Mouse (Mus musculus) liver, adult 2 months (tissue): ENCODE results near the gene Ralgapa2.

ENCODE experiments used
- CTCF ChIP-seq: fragments of 200-500 bp; IDR thresholded peaks from 2 replicates; pipeline ENCODE4 v1.5.1; 2011; ENCODE audit warnings: low read depth, low read length, control low read depth
- POLR2A ChIP-seq: fragments of 200-500 bp; IDR thresholded peaks from 2 replicates; pipeline ENCODE4 v1.6.1; 2011; ENCODE audit warnings: low read length, control low read depth; ENCODE audit not compliant: insufficient read depth; ENCODE audit errors: extremely low read depth

DNA sequence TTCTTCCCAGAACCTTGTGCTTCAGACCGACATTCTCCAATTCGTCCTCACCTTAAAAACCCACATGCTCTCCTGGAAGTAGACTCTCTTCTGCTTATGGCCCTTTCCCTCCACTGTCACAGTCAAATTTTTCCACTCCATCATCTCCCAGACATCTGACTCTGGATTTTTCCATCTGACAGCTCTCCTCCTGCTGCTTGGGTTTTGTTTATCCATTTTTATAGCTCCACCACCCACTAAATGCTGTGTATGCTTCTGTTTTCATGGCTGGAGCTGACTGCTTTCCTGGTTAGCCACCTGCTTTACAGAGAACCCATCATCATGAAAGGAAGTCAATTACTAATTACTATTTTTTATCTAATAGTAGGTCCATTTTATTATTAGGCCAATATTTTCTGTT lies 86.9 kb downstream of the Ralgapa2 start:
- TF ChIP-seq POLR2A (no peak), CTCF (no peak)
